Comparison of ENCODE assay signal across 10 mouse cellular contexts in genomic region chr4:58447841-58448240, GRCm38 (mm10).
DNase-seq lines count a peak whose midpoint lies in the region.
"Had no signal": no experiment of that assay in that cellular context is flagged by ENCODE, and none has a peak within 500 bp of the region (broad histone marks: within the 10 kb centered on the region; RNA-seq: fewer than 3 reads in every experiment).

No protein-coding gene starts in this region.

- intact Hi-C loops in gastrocnemius, postnatal 14 days (cut with DNase I; ENCODE audit: low total_unique reads): no loop called here

- DNase-seq in adrenal gland, postnatal 10 days: peak; percentile 38
- no peak for DNase-seq in adrenal gland, adult 18-20 months (ENCODE audit: low spot score in 2 of 2)
- DNase-seq in kidney, postnatal 25 days: peak; percentile 32 to 66
- no peak for DNase-seq in kidney, adult 18-20 months
- peak; percentile 66 for DNase-seq in gastrocnemius, postnatal 14 days
- peak; percentile 67 for DNase-seq in lung, postnatal 36 days
- no peak for DNase-seq in embryo, embryonic 10.5 days (ENCODE audit: low spot score)
- no peak for DNase-seq in cerebellum, adult 11-12 months
- DNase-seq: embryo, embryonic 11 days; midbrain, embryonic 14.5 days had no signal

Comparison
In these comparisons a context has a peak if more than half of its experiments do, and no peak if none do; other contexts are left out.
1. DNase-seq: peak in adrenal gland, postnatal 10 days (single experiment), kidney, postnatal 25 days (2 of 2), gastrocnemius, postnatal 14 days (single experiment) and lung, postnatal 36 days (single experiment); none in adrenal gland, adult 18-20 months (0 of 2), kidney, adult 18-20 months (single experiment), embryo, embryonic 10.5 days (single experiment) and cerebellum, adult 11-12 months (single experiment).